ENCODE assay signal across 22 mouse cellular contexts in the genomic region with DNA sequence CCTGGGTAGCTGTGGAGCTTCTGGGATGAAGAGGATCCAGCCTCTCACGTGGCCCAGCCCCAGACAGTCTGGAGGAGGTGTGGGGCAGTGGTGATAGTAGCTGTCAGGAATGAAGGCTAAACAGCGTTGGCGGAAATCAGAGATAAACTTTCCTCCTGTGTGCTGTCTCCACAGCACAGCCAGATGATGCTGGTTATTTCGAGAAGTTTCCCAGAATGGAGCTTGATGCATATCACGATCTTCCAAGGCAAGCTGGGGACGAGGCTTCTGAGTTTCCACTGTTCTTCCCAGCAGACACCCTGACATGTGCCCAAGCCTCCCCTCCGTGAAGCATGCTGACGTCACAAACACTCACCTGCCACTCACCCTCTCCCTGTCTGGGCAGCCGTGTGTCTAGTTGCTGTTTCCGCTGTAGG. TPM values are rescaled to one million over a fixed set of nuclear protein-coding genes. Genes with fewer than 3 reads are reported as not detected.
A peak's percentile ranks its signal among the peaks of the same experiment; 100 is the strongest.
DNase-seq lines count a peak whose midpoint lies in the region; ATAC-seq lines count a peak whose summit lies in the region.
"Had no signal": no experiment of that assay in that cellular context is flagged by ENCODE, and none has a peak within 500 bp of the region (broad histone marks: within the 10 kb centered on the region; RNA-seq: fewer than 3 reads in every experiment).

No protein-coding gene starts in this region.

- intact Hi-C loops in heart, postnatal 14 days (cut with DNase I) = no loop called here
- intact Hi-C loops in left cerebral cortex, postnatal 14 days (cut with DNase I) = loop anchor here (10.0 kb wide), 1 partner anchor 219 kb away; no protein-coding TSS in a partner anchor

- no peaks in the 10 kb centered on the region for H3K9me3 ChIP-seq in heart, embryonic 14.5 days (ENCODE audit: control insufficient read depth, low read length)
- H3K9me3 ChIP-seq: embryonic facial prominence, embryonic 13.5 days; heart, embryonic 15.5 days; limb, embryonic 15.5 days; liver, embryonic 15.5 days; midbrain, embryonic 12.5 days; neural tube, embryonic 12.5 days had no signal

- H3K27me3 ChIP-seq in heart, embryonic 14.5 days (ENCODE audit: control insufficient read depth, insufficient read depth, low read length) = no peaks in the 10 kb centered on the region; the same call in 1 of the 2 replicates
- H3K27me3 ChIP-seq: embryonic facial prominence, embryonic 13.5 days; heart, embryonic 15.5 days; limb, embryonic 15.5 days; liver, embryonic 15.5 days; neural tube, embryonic 12.5 days had no signal

- no peak overlapping the region for H3K9ac ChIP-seq in heart, embryonic 14.5 days (ENCODE audit: low read length)
- H3K9ac ChIP-seq: embryonic facial prominence, embryonic 13.5 days; heart, embryonic 15.5 days; limb, embryonic 15.5 days; liver, embryonic 15.5 days; midbrain, embryonic 12.5 days; neural tube, embryonic 12.5 days had no signal

- no peak for DNase-seq in heart, postnatal 14 days
- peak; percentile 57 to 74 for DNase-seq in frontal cortex, postnatal 14 days (ENCODE audit: low spot score in 2 of 2)
- DNase-seq in left cerebral cortex, postnatal 14 days (ENCODE audit: low spot score in 2 of 2) = peak; percentile 71 to 90
- DNase-seq in right cerebral cortex, postnatal 36 days (ENCODE audit: low spot score in 2 of 2) = peak; percentile 75 to 86
- no peak for DNase-seq in spleen, postnatal 10 days (ENCODE audit: low spot score in 2 of 2)
- DNase-seq in ovary, adult 18-20 months (ENCODE audit: low spot score) = no peak
- DNase-seq: adrenal gland, adult 8-10 months; gastrocnemius, postnatal 25 days; kidney, adult 11 months; layer of hippocampus, postnatal 36 days; thymus, postnatal 25 days had no signal

- no peak for ATAC-seq in heart, embryonic 14.5 days (ENCODE audit: insufficient number of reproducible peaks, insufficient read depth, low FRiP score, low read depth)
- ATAC-seq: lung, postnatal 0 days had no signal

- 0 out of 4 replicates have a peak, but pooled peaks cover 2 to 5% of the 10 kb centered on the region in 2 experiments for H3K4me1 ChIP-seq in heart, embryonic 14.5 days (ENCODE audit: control insufficient read depth in 2 of 2, insufficient read depth in 2 of 2, low read length in 2 of 2)
- H3K4me1 ChIP-seq: embryonic facial prominence, embryonic 13.5 days; limb, embryonic 15.5 days; liver, embryonic 15.5 days; midbrain, embryonic 12.5 days; neural tube, embryonic 12.5 days had no signal

- H3K4me2 ChIP-seq in heart, embryonic 14.5 days (ENCODE audit: low read length) = peak overlapping the region; percentile 29; the same call in 1 of the 2 replicates
- H3K4me2 ChIP-seq: embryonic facial prominence, embryonic 13.5 days; heart, embryonic 15.5 days; limb, embryonic 15.5 days; liver, embryonic 15.5 days; midbrain, embryonic 12.5 days; neural tube, embryonic 12.5 days had no signal

- no peak overlapping the region for H3K4me3 ChIP-seq in heart, embryonic 14.5 days (ENCODE audit: control insufficient read depth in 1 of 2, insufficient read depth in 1 of 2, low read depth in 1 of 2, low read length in 2 of 2)
- H3K4me3 ChIP-seq: embryonic facial prominence, embryonic 13.5 days; heart, embryonic 15.5 days; limb, embryonic 15.5 days; liver, embryonic 15.5 days; midbrain, embryonic 12.5 days; neural tube, embryonic 12.5 days had no signal

- no peak overlapping the region for H3K27ac ChIP-seq in heart, embryonic 14.5 days (replicated peaks in 1 of 2; ENCODE audit: control insufficient read depth in 1 of 2, insufficient read depth in 1 of 2, low read depth in 2 of 2, low read length in 2 of 2)
- H3K27ac ChIP-seq: embryonic facial prominence, embryonic 13.5 days; heart, embryonic 15.5 days; kidney, postnatal 0 days; limb, embryonic 15.5 days; liver, embryonic 15.5 days; midbrain, embryonic 12.5 days; neural tube, embryonic 12.5 days had no signal

- WGBS in heart, embryonic 14.5 days = 14% methylated on average over 10 of the region's 10 CpGs

- H3K36me3 ChIP-seq in heart, embryonic 14.5 days (ENCODE audit: control insufficient read depth, insufficient read depth, low read length) = no peaks in the 10 kb centered on the region
- H3K36me3 ChIP-seq: embryonic facial prominence, embryonic 13.5 days; heart, embryonic 15.5 days; limb, embryonic 15.5 days; liver, embryonic 15.5 days; midbrain, embryonic 12.5 days; neural tube, embryonic 12.5 days had no signal

RNA-seq across cellular contexts. Expression of a gene that starts 43.2 kb away (rescaled TPM):
- polyA plus RNA-seq in heart, embryonic 14.5 days (2014; fragmentation: Nextera tagmentation; extraction: Ambion mirVana) = 0.58 and 1.0 TPM in 2 replicates
- 1 to 10 TPM; 1.9 to 2.2 TPM for total RNA-seq in heart, postnatal 14 days (2021)
- 10 to 100 TPM; 76.4 to 78.5 TPM for total RNA-seq in left cerebral cortex, postnatal 14 days (2021)
- total RNA-seq: megakaryocyte progenitor cell, adult 5-6 weeks; monocyte, adult 5-6 weeks had no signal

Comparison
In these comparisons a context has a peak if more than half of its experiments do, and no peak if none do; other contexts are left out.
1. DNase-seq: peak in frontal cortex, postnatal 14 days (2 of 2), left cerebral cortex, postnatal 14 days (2 of 2) and right cerebral cortex, postnatal 36 days (2 of 2); none in heart, postnatal 14 days (0 of 2), spleen, postnatal 10 days (0 of 2) and ovary, adult 18-20 months (single experiment).
2. RNA of a gene that starts 43.2 kb away (total RNA-seq): 76.4 to 78.5 TPM in left cerebral cortex, postnatal 14 days; 1.9 to 2.2 TPM in heart, postnatal 14 days; every median in the first group is over 10 times any median in the second.